Mouse (Mus musculus) brain, adult 2 months (tissue): ENCODE results near the gene Cnr2.
"Not testable (repeated sequence)": the region's sequence is repeated elsewhere in the genome, so short reads cannot be mapped to it uniquely, and the experiment has no call there.

Source experiments
- DNase-seq: peaks from one replicate; pipeline ENCODE4 v3.0.0; 2011; ENCODE audit warnings: low read depth, low spot score

Gene Cnr2

DNA sequence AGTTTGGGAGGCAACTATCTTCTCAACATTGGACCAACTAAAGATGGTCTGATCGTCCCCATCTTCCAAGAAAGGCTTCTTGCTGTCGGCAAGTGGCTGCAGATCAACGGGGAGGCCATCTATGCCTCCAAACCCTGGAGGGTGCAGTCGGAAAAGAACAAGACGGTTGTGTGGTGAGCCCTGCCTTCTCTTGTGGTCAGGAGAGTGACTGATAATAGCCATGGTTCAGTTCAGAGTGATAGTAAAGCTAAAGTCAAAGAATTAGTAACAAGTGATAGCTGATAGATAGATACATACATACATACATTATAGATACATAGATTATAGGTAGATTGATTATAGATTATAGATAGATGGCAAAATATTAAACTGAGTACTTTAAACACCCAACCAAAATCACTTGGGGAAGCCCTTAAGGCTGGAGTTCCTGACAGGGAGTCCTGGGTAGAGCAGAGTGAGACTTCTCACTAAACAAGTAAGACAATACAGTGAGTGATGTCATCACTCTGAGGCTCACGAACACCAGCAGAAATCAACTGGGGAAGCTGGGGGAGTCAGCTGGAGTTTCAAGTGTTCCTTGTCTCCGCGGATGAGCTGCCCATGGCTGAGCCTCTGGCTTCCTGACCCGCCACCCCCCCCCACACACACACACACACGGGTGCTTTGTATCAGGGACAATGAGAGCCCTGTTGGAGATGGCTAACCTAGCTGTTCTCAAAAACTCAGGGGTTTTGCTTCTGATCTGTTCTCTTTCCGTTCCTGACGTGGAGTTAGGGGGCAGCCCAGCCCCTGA lies 39.7 kb downstream of the Cnr2 start:
- peak; percentile 80 for DNase-seq

DNA sequence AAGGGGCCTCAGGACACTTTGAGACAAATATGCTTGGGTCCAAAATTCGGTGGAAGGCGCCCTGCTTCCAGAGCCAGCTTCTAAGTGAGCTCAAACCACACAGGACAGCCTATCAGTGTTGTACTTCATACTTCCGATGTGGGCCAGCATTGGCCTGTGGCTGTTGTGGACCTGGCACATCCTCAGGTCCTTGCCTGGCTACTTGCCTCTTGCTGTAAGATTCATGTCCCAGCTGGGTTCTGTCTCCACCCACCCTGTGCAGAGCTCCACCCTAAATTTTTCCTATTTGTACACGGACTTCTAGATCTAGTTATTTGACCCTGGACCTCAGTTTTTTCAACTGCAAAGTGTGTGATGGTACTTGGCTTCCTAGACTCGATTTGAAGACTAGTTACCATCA lies 40.3 kb downstream of the Cnr2 start:
- DNase-seq, result peak; percentile 57

DNA sequence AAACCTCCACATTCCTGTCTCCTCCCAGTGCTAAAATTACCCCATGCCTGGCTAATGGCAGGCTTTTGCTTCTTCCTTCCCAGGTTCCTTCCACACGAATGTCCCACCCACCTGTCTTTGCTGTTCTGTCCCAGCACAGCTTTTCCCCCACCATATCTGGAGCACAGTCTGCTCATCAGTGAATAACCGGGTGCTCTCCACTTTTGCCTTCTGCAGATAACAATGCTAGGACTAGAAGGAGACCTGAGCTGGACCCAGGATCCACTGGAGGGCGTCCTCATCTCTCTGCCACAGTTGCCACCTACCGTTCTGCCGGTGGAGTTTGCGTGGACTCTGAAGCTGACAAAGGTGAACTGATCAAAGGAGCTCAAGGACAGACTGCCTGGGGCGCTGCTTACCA lies 43.7 kb downstream of the Cnr2 start:
- no peak for DNase-seq

DNA sequence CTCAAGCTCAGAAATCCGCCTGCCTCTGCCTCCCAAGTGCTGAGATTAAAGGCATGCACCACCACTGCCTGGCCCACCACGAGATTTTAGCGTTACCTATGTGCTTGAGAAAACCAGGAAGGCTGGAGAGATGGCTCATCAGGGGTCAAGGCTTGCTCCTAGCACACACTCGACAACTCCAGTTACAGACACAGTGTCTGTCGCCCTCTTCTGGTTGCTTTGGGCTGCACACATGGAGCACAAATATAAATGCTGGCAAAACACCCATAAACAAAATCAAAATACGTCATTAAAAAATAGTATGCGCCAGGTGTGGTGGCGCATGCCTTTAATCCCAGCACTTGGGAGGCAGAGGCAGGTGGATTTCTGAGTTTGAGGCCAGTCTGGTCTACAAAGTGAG lies 45.8 kb downstream of the Cnr2 start:
- DNase-seq, result not testable (repeated sequence)

DNA sequence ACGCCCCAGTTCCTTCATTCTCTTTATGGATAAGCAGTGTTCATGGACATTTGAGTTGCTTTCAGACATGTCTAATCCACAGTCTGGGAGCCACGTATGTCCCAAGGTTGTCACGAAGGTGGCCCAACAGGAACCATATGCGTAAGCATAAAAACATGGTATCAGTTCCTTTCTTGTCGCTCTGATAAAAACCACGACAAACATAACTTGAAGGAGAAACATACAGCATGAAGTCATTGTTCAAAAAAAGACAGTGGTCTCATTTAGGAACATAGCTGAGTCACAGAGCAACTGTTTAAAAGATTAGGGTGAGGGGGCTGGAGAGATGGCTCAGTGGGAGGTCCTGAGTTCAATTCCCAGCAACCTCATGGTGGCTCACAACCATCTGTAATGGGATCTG lies 47.0 kb downstream of the Cnr2 start:
- no peak for DNase-seq

DNA sequence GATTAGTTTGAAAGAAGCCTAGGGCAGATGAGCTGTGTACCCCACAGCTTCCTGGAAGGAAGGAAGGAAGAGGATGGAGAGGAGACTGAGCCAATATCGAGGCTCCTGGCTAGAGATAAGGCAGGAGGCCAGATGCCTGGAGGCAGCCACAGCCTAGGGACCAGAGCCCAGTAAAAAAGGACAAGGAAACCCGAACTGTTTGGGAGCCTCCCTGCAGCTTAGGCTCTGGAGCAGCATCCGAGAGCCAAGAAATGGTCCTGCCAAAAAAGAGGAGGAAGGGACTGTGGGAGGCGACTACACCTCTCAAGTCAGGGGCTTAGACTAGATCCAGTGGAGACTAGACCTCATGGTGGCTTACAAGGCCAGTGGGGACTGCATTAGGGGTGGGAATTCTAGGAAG lies 48.2 kb downstream of the Cnr2 start:
- peak; percentile 33 for DNase-seq

DNA sequence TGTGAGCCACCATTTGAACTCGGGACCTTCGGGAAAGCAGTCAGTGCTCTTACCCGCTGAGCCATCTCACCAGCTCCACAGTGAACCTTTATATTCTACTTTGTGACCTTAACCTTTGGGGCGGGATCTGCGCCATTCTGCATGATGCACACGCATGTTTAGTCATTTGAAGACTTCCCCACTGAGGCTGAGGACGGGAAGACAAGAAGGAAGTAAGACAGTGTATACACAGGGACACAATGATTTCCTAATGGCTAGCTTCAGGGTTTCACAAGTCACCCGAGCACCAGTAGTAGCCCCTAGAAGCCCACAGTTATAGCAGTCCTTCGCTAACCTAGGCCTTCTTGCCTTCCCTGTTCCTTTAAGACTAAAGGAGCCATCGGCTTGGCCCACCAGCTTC lies 50.5 kb downstream of the Cnr2 start:
- DNase-seq, result no peak

DNA sequence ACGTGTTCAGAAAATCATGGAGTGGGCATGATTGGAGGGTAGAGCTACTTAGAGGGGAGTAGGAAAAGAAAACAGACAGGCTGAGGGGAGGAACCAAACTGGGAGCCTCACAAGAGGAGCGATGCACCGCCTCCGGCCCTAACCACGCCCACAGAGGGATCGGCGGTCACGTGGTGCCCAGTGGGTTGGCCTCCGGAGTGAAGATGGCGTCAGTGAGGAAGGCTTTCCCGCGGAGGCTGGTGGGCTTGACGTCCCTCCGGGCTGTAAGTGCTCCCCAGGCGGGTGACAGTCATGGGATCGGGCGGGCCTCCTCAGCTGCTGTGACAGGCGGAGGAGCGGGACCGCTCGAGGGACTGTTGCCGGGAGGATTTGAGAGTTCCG lies 51.1 kb downstream of the Cnr2 start, which contains the start of gene Hmgcl:
Gene Hmgcl (plus strand): TSS at position 171 of the 381 bp plus-strand sequence.
- DNase-seq, result peak; percentile 96

DNA sequence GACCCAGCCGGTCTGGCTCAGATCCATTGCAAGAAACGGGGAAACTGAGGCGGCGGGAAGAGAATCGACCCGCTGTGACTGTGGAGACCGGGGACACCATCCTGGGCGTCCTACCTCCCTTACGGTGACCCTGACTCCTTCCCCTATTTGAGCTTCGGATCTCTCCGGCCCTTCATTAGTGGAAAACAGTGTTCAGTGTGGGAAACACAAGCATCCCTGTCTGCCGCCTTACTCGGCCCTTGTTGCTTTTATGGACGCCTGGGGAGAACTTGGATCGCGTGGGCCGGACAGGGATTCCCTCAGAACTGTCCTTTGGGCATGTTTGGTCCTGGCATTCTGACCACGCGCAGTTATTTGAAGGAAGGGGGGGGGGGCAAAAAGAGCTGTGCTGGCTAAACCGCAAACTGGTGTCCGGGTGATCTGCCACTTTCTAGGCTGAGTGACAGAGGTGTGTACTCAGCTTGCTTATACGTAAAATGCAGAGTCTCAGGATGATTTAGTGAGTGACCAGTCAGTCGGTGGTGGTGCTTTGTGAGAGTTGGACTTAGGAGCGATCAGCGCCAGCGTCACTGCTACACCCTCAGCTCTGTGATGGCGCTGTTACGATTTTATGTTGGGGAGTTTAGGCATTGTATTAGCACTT lies 51.6 kb downstream of the Cnr2 start:
- DNase-seq, result peak; percentile 73

DNA sequence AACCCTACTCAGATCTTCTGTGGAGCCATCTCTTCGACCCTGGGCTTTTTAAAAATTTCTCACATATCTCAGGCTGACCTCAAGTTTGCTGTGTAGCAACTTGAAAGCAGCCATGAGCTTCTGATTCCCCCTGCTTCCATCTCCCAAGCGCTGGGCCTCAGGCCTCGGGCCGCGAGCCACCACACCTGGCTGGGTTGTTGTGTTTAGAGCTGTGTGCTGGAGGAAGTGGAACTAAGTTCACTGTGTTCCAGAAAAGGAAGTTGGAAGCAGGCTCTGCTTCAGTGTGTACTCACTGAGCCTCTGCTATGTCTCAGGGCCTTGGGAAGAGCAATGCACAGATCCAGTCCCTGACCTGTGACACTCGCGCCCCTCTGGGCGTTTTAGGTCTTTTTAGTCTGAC lies 52.9 kb downstream of the Cnr2 start:
- DNase-seq, result no peak

DNA sequence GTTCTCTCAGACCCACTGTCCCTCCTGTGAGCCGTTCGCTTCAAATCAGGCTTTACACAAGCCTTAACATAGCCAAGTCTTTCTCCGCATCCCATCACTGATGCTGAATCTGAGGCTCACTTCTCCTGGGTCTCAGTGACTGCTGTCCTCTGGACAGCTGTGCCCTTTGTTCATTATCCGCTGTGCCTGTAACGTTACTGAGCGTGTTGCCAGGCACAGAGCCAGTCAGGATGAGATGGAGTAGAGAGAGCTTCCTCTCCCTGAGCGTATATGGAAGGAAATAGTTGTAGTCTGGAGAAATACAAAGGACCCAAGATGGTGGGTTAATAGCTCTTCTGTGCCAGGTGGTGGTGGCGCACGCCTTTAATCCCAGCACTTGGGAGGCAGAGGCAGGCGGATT lies 54.3 kb downstream of the Cnr2 start:
- DNase-seq, result peak; percentile 84

DNA sequence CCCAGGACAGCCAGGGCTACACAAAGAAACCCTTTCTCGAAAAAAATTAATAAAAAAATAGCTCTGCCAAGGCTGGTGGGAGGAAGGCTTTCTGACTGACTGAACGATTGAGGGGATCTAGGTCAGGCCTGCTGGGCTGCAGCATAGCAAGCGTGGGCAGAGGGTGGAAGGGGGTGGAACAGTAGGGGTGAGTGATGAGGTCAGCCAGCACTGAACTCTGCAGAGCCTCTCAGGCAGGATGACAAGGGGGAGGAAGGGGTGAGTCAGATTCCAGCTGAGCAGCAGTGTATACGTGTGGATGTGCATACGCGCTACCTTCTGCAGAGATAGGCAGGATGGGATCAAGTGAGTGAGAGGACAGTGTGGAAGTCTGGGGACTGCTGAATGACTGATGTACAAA lies 54.7 kb downstream of the Cnr2 start:
- peak; percentile 97 for DNase-seq

DNA sequence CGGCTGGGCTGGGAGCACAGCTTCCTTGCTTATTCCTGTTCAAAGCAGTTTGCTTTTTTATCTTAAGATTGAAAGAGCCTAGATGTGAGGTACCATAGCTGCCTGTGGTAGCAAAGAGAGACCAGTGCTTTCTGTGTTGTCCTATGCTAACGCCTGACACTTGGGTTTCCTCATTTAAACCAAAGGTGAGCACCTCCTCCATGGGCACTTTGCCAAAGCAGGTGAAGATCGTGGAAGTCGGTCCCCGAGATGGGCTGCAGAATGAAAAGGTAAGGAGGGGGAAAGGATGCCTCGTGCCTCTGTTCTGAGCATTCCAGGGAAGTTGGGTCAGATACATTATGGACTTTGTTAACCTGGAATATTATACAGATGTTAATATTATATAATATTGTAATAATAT lies 55.2 kb downstream of the Cnr2 start:
- no peak for DNase-seq

DNA sequence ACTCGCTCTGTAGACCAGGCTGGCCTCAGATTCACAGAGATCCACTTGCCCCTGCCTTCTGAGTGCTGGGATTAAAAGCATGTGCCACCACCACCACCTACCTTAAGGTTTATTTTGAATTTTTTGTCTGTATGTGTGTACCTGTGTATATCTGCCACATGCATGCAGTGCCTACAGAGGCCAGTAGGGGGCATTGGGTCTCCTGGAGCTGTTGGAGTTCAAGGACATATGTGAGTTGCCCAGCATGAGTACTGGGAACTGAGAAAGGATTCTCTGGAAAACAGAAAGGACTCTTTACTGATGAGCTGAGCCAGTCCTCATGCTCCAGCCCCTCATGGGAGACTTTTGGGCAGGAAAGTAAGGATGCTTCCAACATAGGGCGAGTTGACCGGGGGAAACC lies 56.3 kb downstream of the Cnr2 start:
- DNase-seq, result no peak

DNA sequence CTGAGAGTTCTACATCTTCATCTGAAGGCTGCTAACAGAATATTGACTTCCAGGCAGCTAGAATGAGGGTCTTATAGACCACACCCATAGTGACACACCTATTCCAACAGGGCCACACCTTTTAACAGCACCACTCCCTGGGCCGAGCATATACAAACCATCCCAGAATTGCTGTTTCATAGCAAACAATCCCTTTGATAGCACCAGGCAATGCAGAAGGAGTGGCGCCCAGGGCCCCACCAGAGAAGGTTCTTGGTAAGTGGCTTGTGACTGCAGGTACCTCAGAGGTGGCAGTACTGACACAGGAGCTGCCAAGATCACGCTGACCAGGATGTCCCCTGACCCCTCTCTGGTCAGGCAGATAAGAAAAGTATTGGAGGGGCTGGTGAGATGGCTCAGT lies 58.0 kb downstream of the Cnr2 start:
- no peak for DNase-seq

DNA sequence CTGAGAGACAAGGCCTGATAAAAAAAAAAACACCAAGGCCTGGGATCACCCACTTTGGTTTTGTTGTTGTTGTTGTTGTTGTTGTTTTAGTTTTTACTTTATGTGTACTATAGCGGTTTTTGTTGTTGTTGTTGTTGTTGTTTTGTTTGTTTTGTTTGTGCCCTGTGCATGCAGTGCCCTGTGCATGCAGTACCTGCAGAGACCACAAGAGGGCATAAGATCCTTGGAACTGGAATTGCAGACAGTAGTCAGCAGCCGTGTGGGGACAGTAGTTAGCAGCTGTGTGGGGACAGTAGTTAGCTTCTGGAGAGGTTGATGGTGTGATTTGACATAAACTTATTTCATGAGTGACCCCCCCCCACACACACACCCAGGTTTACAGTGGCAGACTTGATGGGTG lies 59.0 kb downstream of the Cnr2 start:
- peak; percentile 82 for DNase-seq

DNA sequence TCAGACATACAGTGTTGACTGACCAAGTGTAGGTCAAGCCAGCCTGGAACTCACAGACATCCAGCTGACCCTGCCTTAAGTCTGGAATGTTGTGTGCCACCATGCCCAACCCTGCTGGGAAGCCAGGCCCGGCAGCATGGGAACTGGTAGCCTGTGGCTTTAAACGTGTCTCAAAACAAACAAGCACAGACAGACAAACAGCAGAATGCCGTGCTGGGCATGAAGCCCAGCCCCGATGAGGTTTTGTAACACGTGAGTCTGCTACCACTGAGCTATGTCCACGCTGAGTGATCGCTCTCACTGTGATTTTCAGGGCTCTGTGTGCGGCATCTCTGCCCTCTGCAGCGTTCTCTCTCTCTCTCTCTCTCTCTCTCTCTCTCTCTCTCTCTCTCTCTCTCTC lies 60.7 kb downstream of the Cnr2 start:
- DNase-seq, result no peak

DNA sequence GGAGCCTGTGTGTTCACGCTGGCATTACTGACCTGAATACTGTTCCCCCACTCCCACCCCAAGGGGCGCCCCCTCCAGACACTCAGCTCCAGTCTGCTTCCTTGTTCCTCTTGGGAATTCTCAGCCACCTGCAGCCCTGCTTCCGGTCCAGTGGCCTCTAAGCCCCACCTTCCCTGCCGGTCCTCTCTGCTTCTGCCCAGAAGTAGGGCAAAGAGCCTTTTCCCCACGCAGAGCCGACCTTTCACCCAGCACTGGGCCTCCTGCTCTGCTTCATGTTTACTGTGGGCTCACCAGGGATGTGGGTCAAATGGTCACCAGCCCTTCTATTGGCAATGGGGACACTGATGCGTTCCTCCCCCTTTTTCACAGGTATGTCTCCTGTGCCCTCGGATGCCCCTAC lies 63.2 kb downstream of the Cnr2 start:
- DNase-seq, result no peak

DNA sequence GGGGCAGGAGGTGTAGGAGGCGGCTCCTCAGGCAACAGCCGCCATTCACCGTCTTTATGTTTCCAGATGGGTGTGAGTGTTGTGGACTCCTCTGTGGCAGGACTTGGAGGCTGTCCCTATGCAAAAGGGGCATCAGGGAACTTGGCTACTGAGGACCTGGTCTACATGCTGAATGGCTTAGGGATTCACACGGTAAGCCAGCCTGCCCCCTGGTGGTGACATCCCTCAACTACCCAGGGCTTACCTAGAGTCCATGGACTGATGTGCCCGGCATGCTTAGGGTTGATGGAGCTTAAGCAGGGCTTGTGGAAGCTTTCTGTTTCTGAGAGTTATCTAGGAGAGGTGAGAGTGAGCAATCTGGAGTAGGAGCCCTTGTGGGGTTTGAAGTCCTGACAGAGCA lies 65.5 kb downstream of the Cnr2 start:
- DNase-seq, result peak; percentile 92

DNA sequence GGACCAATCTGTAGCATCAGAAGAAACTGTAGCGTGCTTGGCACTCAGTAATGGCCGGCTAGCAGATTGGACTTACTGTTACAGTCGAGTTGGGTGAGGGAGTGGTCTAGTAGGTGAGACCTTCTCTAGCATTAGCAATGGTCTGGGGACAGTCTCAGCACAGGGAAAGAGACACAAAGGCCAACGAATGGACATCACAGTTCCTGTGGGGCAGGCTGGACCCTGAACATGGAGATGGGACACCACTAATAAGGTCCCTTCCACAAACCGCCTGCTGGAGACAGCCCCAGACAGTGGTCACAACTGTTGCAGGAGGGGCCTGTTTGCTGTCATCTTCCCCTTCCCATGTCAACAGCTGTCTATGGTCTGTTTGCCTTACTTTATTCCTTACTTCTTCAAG lies 66.5 kb downstream of the Cnr2 start:
- no peak for DNase-seq

DNA sequence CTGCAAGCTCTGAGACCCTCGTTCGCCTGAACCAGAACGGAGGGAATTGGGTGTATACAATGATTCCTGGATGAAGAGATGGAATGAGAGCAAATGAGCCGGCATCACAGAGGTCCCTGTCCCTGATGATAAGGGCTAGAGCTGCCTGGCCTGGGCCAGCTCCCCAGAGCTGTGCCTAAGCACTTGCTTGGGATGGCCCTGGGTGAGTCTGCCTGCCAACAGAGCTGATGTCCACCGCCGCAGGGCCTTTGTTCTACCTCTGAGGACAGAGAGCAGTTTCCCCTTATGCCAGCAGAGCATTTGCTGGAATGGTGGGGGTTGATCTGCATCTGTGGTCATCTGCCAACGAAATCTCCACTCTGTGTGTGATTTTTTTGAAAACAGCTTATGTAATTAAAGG lies 67.0 kb downstream of the Cnr2 start:
- no peak for DNase-seq

DNA sequence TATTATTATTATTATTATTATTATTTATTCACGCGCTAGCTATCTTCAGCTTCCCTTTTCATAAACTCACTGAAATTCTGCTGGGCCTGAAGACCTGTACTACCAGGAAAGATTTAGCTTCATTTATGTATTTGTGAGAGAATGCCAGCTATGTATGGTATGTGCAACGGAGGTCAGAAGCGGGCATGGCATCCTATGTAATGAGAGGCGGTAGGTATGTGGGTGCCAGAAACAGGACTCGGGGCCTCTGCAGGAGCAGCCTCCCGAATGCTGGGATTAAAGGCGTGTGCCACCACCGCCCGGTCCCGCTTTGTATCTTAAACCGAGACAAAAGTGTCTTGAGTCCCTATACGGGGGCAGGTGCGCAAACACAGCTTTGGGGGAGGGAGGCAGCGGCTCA lies 67.8 kb downstream of the Cnr2 start:
- DNase-seq, result no peak

DNA sequence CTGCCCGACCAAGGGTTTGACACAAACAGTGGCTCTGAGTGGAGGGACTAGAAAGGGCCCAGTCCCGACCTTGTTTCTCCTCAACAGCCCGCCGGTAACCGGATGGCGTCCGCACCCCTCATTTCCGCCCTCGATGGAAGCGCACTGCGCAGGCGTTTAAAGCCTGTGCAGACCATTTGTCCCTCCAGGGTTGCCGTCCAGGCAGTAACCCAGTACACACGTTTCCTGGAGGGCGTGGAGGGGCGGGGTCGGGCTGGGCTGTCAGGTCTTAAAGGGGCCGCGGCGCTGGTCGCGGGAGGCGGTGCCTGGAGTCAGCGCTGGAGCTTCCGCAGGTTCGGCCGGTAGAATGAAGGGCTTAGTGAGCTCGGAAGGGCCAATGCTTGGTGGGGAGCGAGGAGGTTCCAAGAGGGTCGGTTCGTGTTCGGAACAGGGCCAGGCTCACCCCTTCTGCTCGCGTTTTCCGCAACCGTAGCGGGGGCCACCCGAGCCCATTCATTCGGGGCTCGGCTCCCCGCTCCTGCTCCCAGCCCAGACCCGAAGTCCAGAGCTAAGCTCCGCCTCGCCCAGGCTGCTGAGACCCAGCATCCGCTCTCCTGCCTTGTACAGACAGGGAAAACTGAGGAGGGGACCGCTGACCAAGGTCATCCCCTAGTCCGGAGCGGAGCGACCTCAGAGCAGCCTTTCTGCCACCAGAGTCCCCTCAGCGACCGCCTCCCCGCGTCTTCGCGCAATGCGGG lies 68.4 kb downstream of the Cnr2 start, which contains the start of gene Gale:
Gene Gale (plus strand): TSS at position 271 of the 737 bp plus-strand sequence.
- DNase-seq, result peak; percentile 100
